Mouse (Mus musculus) layer of hippocampus, adult 8-10 months (tissue): ENCODE data around the gene Zdhhc1. TPM values are rescaled to one million over a fixed set of nuclear protein-coding genes. Genes with fewer than 3 reads are reported as not detected.

Experiments
- total RNA-seq, 4 experiments: library from RNA; stranded (reverse); gene quantifications; 2 replicates each; pipeline ENCODE4 v1.2.4; 2022

The Zdhhc1 gene
- total RNA-seq, 4 experiments from 2014 or later: 35.1 to 41.2 (median 40.8) TPM

Other genes starting within 250 kb of the Zdhhc1 start
- gene B3gnt9, start 241.7 kb downstream of the Zdhhc1 start, total RNA-seq: 1 to 10 TPM; 3.0 to 4.0 (median 3.8) TPM
- 10 to 100 TPM in 1 of 4 experiments, 1 to 10 TPM in 3; 9.2 to 10.1 (median 9.8) TPM for gene Tradd, start 232.3 kb downstream of the Zdhhc1 start, total RNA-seq
- 1 to 10 TPM; 1.2 to 1.5 (median 1.5) TPM for gene Fbxl8, start 232.3 kb downstream of the Zdhhc1 start, total RNA-seq
- 10 to 100 TPM; 10.6 to 12.9 (median 12.0) TPM for gene Hsf4, start 227.1 kb downstream of the Zdhhc1 start, total RNA-seq
- gene Nol3, start 220.8 kb downstream of the Zdhhc1 start, total RNA-seq: 10 to 100 TPM in 2 of 4 experiments, 1 to 10 TPM in 2; 8.2 to 14.0 (median 11.6) TPM
- 10 to 100 TPM; 20.4 to 25.4 (median 21.7) TPM for gene 4931428F04Rik, start 207.0 kb downstream of the Zdhhc1 start, total RNA-seq
- 1 to 10 TPM in 2 of 4 experiments, under 1 TPM in 2; 0.89 to 2.1 (median 1.0) TPM for gene Exoc3l, start 200.8 kb downstream of the Zdhhc1 start, total RNA-seq
- gene E2f4, start 199.2 kb downstream of the Zdhhc1 start, total RNA-seq: 10 to 100 TPM; 36.4 to 38.9 (median 37.6) TPM
- gene Elmo3, start 191.3 kb downstream of the Zdhhc1 start, total RNA-seq: 1 to 10 TPM in 2 of 4 experiments, under 1 TPM in 2; 0.63 to 2.3 (median 1.4) TPM
- gene Lrrc29, start 170.6 kb downstream of the Zdhhc1 start, total RNA-seq: 10 to 100 TPM in 1 of 4 experiments, 1 to 10 TPM in 3; 6.7 to 10.1 (median 8.7) TPM
- 10 to 100 TPM; 40.2 to 47.2 (median 43.3) TPM for gene Tmem208, start 170.5 kb downstream of the Zdhhc1 start, total RNA-seq
- 1 to 10 TPM; 2.4 to 6.3 (median 5.2) TPM for gene Fhod1, start 148.9 kb downstream of the Zdhhc1 start, total RNA-seq
- 10 to 100 TPM; 13.9 to 15.4 (median 14.4) TPM for gene Slc9a5, start 148.1 kb downstream of the Zdhhc1 start, total RNA-seq
- 1 to 10 TPM in 2 of 4 experiments, under 1 TPM in 2; 0.70 to 1.8 (median 0.95) TPM for gene Plekhg4, start 123.6 kb downstream of the Zdhhc1 start, total RNA-seq
- not detected for gene Kctd19, start 83.4 kb downstream of the Zdhhc1 start, total RNA-seq
- 1 to 10 TPM in 2 of 4 experiments, under 1 TPM in 2; 0.73 to 1.4 (median 1.1) TPM for gene Lrrc36, start 83.3 kb downstream of the Zdhhc1 start, total RNA-seq
- 10 to 100 TPM; 42.2 to 55.5 (median 47.9) TPM for gene Tppp3, start 25.4 kb downstream of the Zdhhc1 start, total RNA-seq
- not detected for gene Hsd11b2, start 21.9 kb upstream of the Zdhhc1 start, total RNA-seq
- 100 to 1,000 TPM; 258 to 301 (median 285) TPM for gene Atp6v0d1, start 69.1 kb upstream of the Zdhhc1 start, total RNA-seq
- gene Ripor1, start 108.4 kb upstream of the Zdhhc1 start, total RNA-seq: 10 to 100 TPM; 75.4 to 83.7 (median 81.8) TPM
- gene Ctcf, start 139.7 kb upstream of the Zdhhc1 start, total RNA-seq: 10 to 100 TPM; 67.5 to 77.9 (median 71.5) TPM
- gene Agrp, start 140.5 kb upstream of the Zdhhc1 start, total RNA-seq: under 1 TPM in 1 of 4 experiments, not detected in 3; 0.79 TPM
- 10 to 100 TPM; 61.2 to 71.3 (median 68.4) TPM for gene Carmil2, start 189.4 kb upstream of the Zdhhc1 start, total RNA-seq
- 10 to 100 TPM; 42.1 to 47.0 (median 43.1) TPM for gene Acd, start 204.2 kb upstream of the Zdhhc1 start, total RNA-seq
- gene Pard6a, start 204.2 kb upstream of the Zdhhc1 start, total RNA-seq: 10 to 100 TPM; 29.4 to 33.7 (median 32.5) TPM
- under 1 TPM; 0.41 to 0.78 (median 0.45) TPM for gene 4933405L10Rik, start 210.8 kb upstream of the Zdhhc1 start, total RNA-seq
- gene Enkd1, start 211.3 kb upstream of the Zdhhc1 start, total RNA-seq: 10 to 100 TPM; 10.7 to 11.7 (median 11.0) TPM